Mouse (Mus musculus) thymus, postnatal 4 days (tissue): Measurements from ENCODE around the gene Car12.

Experiments
- DNase-seq: peaks from one replicate; pipeline ENCODE4 v3.0.0; 2021

Gene Car12

DNA sequence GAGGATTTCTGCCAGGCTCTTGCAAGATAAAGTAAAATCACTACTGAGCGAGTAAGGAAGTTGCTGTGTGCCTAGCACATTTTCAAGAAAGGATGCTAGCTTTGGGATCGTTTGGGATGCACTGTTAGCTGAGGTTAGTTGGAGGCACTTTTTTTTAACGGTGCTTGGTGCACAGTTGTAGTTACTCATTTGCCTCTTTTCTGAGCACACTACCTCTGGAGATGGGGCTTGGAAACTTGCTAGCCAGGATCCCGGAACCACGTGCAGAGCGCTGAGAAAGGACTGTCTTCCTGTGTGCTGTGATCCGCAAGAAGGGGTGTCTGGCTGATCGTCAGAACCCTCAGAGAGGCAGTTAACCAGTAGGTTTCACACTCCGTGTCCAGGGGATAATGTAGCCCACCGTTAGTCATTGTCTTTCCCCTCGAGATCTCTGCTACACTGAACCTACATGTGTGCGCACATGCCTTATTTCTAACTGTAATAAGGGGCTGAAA, 583 bp downstream of the Car12 start:
- DNase-seq = peak; percentile 46

DNA sequence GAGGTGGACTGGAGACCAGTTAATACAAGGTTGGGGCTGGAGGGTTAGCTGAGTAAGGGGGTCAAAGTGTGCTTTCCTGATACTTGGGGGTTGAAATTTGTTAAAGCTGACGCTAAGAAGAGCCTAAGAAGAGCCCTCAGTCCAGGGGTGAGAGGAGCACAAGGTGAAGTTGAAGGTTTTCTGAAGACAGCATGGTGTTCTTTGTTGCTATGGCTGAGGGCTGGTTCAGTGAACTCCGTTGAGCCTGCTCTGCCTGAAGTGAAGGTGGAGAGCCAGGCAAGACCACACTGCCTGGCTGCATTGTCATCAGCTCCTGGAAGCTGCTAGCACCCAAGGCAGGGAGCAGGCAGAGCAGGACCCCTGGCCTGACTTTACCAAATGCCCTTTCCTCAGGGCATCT, 1.9 kb downstream of the Car12 start:
- no peak for DNase-seq

DNA sequence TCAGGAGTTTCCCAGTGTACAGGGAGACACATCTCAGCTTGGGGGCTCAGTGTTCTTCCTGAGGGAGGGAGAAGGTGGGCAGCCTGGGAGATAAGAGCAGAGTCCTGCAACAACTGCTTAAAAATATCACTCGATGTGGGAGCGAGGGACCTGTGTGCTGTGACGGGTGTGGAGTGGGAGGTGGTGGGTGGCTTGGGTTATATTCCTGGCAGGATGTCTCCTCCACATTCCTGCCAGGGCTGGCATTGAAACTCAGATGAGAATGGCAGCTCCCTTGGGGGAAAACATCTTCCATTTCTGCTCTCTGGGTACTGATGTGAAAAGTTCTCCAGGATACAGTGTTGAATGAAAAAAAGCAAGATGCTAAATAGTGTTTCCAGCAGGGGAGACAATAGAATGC, 3.0 kb downstream of the Car12 start:
- no peak for DNase-seq

DNA sequence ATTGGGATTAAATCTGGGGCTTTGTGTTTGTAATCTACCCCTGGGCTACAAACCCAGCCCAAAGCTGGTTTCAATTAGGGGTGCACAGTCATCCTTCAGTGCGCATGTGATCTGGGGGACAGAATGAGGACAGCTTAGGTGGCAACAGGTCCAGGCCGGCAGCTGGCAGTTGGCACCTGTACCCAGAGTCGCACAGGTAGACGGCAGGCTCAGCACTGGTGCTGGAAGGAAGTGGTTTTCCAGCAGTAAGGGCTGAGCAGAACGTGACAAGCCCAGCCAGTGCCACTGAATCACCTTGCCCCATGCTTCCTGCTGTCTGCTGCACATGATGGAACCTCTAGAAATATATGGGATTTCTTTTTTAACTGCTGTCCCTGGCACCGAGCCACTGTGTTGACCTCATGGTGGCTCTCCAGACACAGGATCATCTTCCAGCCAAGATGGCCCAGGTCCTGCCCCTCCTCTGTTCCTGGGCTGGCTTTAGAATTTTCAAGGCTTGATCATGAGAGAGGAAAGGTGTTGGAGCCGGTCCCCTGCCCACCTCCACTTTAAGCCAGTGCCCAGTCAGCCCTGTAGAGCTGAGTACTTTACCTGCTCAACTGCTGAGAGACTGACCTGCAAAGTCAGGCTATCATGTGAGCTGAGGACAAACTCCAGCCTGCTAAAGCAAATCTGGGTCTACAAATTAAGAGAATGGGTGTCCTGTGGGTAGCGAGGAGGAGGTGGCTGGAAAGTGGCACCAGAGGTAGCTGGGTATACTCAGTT, 7.4 kb downstream of the Car12 start:
- DNase-seq = peak; percentile 38

DNA sequence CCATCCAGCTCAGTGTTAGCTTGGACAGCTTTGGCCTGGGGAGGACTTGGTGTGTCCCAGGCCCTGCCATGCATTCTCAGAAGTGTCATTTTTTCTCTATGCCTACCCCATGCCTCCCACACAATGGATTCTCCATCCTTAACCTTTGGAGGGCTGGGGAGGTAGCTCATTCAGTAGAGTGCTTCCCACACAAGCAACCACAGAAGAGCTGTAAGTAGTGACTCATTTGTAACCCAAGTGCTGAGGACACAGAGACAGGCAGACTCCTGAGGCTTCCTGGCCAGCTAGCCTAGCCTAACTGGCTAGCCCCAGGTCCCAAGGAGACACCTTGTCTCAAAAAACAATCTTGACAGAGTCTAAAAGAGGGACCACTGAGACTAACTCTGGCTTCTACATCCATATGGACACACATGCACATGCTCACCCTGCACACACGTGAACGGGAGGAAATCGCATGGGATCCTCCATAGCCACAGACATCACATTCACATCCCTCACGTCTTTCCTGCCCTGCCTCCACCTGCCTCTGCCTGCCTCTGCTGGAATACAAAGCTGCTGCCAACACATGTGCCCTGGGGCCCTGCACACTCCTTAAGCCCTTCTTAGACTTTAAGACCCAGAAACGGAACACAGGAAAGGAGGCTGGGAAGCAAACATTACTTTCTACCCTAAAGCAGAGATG, 8.8 kb downstream of the Car12 start:
- DNase-seq = no peak

DNA sequence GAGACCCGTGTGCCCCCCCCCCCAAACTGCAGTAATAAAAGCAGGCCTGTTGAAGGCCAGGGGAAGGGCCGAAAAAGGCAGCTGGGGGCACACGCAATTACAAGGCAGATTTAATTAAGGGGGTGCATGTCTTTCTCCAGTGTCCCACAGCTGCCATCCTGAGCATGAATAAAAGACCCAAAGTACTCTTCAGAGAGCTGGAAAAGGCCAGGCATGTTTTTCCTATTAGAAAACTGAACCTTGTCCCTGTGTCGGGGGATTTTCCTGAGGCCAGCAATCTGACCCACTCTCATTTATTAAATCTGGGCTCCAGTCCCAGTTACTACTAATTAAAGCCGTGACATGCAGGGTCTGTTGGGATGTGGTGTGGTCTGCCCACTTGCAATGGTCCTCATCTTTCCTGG, 9.4 kb downstream of the Car12 start:
- DNase-seq = no peak

DNA sequence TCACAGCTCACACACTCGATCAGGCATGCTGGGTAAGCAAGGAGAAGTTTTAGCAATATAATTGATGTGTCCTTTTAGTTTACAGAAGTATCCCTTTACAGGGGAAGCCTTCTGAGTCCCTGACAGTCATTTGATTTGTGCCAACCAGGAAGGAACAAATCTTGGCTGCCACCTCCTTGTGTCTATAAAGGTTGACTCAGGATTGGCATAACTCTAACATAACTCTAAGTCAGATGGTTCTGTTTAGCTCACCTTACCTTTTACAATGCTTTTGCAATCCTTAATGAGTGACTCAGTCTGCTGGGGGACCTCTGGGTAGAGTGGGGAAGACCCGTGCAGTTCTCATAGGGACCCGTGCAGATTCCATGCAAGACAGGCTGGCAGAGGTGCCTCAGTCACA, 12.1 kb downstream of the Car12 start:
- DNase-seq = no peak

DNA sequence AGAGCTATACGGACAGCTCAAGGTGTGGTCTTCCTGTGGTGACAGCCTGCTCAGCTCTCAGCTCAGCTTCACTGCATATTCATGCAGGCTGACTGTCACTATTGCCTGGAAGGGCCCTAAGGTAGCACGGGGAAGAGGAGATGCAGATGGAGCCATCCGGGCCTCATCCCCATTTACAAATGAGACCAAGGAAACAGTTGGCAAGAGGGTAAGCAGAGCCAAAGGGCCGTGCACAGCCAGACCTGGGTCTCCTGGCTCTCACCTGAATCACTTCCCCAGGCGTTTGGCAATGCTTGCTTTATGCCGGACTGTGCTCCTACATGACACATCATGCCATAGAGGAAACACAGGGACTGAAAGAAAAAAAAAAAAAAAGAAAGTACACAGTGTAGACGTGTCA, 13.8 kb downstream of the Car12 start:
- no peak for DNase-seq

DNA sequence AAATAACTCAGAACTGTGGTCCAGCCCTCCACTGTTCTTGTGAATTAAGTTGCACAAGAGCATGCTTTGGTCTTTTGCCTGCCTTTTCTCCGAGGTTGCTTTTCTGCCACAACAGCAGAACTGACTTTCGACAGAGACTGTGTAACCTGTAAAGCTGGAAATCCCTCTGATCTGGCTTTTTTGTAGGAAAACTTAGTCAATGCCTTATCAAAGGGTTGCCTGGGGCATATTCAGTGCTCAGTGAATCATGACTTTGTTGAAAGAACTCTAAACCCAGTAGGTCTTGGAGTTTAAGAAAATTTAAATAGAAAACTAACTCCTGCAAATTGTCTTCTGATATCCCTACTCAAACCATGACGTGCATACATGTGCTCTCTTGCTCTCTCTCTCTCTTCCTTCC, 17.1 kb downstream of the Car12 start:
- no peak for DNase-seq

DNA sequence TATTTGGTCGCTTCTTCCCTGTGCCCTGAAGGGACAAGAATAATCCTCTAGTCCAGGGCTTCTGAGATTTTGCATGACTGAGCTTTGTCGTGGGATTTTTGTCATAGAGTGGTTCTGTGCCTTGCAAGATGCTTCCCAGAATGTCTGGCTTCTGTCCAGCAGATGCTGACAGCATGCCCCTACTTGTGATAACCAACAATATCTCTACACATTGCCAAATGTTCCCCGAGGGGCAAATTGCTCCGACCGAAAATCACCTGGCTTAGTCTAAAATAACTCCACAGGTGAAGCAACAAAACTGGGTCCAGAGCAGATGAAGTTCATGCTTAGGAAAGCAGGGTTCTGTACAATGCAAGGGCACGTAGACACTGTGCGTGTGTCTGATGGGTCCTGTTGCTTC, 17.8 kb downstream of the Car12 start:
- DNase-seq = no peak

DNA sequence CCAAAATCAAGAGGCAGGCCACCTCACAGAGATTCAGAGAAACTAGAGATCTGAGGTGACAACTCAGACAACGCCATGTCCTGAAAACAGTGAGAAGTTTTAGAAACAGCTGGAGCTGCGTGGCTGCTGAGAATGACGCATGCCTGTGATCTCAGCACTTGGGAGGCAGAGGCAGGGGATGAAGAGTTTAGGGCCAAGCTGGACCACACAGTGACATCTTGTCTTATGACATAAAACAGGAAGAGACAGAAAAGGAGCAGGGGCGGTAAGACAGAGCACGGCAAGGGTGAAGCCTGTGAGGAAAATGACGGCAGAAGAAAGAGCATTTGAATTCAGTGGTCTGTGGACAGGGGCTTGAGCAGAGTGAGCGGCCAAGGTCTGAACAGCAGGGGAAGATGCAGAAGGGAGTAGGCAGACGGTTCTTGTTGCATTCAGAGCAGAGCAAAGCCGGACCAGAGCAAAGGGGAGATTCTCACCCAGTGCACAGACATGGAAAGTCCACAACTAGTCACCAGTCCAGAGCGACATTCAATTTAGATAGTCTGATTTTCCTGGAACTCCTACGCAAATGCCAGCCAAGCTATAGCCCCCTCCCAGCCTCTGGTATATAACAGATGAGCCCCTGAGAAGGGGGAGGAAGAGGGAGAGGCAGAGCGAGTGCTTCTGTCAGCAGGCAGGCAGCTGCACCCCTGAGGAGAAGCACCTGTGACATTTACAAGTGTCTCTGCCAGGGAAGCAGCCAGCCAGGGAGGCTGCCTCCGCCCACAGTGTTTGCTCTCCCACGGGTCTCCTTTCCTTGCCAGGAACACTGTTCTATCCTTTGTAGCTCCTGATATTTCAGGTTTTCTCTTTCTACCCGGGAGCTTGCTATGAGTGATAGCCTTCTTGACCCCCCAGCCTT, 19.6 kb downstream of the Car12 start:
- DNase-seq = peak; percentile 49

DNA sequence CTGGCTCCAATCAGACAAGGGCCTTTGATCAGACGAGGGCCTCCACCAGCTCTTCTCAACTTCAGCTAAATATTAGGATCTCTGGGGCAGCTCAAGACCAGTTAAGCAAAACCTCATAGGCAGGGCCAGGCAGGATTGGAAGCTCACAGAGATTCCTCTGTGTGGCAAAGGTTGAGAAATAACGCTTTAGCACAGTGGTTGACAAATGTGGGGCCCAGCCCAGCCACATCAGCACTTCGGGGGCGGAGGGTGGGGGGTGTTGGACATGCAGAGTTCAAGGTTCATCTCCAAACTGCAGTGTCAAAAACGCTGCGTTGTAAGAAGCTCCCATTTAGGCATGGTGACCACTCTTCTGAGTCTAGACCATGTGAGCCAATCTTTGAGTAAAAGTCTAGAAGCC, 21.1 kb downstream of the Car12 start:
- DNase-seq = no peak

DNA sequence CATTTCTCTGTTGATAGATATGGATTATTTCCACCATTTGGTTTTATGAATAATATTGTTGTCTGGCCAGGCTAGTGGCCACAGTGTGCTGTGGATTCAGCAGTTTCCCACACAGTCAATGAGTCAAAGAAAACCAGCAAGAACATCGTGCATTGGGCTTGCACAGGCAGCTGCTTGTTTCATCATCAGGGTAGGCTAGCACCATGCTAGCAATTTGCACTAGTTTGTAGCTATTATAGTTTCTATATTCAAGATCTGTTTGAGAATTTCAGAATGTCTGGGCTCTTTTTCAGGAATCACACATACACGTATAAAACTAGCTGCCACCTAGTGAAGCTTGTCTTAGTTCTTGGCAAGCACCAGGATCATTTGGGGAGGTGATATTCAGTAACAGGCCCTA, 21.6 kb downstream of the Car12 start:
- DNase-seq = no peak

DNA sequence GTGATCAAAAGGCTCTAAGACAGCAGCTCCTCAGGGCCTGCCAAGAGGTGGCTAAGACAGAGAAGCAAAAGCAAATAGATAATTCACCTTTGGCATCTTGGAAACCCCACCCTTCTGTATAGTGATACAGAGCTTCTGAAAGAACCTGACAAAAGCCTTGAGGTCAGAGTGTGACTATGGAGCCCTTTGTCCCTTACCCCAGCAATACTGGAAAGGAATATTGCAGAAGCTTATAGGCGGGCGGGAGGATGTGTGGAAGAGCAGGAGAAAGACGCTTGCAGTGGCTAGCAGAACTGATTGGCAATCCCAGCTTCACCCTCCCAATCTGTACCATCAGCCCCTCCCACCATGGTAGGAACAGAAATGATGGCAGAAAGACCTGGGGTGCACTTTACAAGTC, 22.5 kb downstream of the Car12 start:
- DNase-seq = no peak

DNA sequence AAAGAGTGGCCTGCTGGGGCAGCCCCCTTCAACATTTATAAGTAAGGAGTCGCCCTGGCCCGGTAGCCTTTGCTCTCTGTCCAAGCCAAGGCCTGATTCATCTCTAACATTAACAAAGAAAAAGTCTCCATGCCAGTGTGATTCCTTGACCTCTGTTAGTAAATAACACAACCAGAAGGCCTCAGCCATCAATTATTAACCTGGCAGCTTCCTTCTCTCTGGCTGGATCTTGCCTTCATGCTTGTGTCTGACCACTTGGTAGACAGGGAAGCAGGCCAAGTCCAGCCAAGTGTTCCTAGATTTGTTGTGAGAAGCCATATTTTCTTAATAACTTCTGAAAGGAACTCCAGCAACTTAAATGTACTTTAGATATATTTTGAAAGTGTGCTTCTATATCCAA, 23.1 kb downstream of the Car12 start:
- DNase-seq = no peak

DNA sequence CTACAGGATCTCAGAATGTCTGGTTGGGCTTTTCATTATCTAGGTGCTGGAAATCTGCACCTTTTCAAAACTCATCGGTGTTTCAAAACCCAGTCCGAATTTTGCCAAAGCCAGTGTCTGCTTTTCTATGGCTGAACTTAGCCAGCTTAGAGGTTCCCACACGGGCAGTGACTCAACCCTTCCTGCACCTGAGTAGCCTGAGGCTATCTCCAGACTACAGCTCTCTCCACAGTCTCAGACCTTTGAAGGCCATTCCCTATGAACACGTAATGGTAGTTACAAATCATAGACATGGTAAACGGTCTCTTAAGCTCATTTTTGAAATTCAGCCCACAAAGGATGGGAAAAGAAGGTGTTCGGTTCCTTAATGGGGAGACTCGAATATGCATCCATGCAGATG, 26.0 kb downstream of the Car12 start:
- DNase-seq = no peak

DNA sequence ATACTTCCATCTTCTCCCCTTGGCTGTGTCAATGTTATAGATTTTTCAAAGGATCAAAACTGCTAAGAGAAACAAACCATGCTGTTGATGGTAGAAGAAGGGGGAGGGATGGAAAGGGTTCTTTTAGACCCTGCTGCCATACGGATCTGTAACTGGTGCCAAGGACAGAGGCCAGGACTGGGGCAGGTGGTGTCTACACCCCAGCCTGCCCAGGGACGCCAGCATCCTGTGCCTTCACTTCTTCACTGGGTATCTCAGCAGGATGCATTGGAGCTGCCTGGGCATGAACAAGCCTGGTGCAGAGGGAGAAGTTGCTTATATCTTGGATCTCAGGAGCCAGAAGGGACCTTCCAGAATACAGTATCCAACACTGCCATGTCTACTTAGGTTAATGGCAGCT, 31.0 kb downstream of the Car12 start:
- DNase-seq = no peak

DNA sequence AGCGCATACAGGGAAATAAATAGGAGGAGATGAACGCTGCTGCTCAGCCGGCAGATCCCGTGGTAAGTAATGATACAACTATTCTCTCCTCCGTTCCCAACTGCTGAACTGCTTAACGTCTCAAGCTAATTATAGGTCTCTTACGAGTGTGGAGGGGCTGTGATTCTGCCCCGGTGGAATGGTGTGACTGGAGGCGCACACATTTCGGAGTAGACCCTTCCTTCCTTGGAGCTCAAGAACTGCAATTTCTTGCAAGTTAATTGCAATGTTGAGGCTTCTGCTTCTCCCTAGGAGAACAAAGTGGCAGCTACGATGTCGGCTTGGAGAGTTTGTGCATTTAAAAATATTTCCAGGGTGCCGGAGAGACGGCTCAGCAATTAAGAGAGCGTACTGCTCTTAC, 34.9 kb downstream of the Car12 start:
- no peak for DNase-seq

DNA sequence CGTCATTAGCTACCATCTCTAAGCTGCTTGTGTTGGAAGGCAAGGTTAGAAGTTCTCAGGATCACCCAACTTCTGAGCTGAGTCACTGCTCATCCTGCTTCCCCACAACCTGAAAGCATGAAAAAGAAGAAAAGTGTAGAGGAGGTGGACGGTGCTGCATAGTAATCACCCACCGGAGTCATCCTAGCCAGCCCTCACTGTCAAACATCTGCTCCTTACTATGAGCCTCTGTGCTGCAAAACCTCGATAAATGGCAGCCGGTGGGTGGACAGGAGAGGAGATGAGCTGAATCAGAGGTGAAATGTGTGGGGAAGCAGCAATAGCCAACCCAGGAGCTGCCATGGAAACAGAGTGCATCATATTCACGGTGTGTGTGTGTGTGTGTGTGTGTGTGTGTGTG, 39.4 kb downstream of the Car12 start:
- DNase-seq = no peak

DNA sequence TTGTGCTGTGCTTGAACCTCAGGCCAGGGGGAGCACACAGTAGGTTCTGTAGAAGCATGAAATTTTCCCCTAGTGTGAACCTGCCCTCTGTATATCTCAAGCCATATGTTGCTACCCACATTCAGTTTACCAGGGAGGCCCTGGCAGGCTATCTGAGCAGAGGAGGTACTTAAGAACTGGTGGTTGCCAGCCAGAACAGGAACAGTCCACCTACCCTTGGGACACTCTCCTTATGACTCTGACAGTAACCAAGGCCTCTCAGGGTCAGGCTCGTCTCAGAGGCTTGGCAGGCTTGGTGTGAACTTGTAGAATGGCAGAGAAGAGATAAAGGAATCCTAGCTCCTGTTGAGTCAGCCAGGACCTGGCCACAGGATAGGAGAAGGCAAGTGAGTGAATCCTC, 47.5 kb downstream of the Car12 start:
- DNase-seq = no peak

DNA sequence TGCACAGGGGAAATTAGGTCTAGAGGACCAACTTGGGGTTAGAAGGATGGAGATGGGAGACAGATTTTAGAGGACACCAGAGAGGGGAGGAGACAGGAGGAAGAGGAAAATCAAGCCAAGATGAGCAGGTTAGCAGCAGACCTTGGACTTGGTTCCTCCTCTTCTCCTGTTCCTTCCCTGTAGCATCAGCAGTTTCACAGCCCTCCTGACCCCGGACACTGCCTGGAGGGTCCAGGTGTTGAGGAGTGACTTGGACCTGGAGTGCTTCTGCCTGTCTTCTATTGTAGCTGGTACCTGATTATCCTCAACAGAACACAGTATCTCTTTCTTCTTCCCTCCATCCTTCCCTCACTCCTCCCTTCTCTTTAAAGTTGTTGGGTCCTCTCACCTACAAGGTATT, 55.2 kb downstream of the Car12 start:
- DNase-seq = no peak

DNA sequence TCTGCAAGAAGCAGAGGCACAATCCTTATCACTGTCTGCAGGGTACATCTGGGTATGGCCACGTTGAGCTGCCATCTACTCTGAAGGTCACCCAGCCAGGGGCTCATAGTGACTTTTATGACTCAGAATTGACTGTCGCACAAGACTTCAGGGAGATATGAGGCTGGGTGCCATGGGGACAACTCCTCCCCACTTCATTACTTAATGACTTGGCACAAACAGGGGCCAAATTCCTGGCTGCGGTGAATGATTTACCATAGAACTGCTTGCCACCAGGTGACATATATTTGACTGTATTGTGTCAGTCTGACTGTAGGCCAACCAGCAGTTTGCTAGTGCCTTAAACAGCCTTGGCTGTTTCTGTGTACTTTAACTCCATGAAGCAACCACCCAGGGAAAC, 55.8 kb downstream of the Car12 start:
- DNase-seq = no peak

DNA sequence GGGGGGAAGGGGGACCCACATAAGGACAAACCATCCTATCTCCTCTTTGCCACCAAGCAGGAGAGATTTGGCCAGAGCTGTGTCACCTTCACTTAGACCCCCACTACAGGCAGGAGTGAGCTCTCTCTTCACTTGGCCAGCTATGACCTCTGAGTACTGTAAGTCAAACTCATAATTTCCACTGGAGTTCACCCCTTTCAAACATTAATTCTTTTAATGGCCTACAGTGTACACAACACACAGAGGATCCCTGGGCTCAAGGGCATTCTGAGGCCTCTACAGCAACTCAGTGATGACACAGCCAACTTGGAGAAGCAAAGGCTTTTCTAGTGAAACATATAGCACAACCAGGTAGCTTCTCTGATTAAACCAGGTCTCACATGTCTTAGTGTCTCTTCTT, 57.2 kb downstream of the Car12 start:
- DNase-seq = no peak

DNA sequence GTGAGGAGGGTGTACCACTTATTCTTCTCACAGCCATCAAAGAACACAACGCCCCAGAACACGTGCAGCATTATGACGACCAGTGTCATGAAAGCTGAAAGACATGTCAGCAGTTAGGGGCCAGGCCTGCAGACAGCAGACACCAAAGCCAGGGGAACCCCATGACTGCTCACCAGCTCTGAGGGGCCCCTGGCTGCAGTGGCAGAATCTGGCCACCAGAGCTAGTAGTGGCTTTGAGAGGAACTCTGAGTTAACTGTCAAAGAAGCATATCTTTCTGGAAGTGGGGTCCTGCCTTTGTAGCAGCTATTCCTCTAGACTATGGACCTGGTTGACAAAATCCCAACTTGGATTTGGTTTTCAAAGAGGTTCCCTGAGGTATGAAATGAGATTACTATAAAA, 71.1 kb downstream of the Car12 start:
- DNase-seq = peak; percentile 75
